Mouse (Mus musculus) ES-CJ7 (cell line): ENCODE data around the gene Pakap.

Source experiments
- DNase-seq: peaks from one replicate; pipeline ENCODE4 v3.0.0; 2011; ENCODE audit warnings: low read depth, low spot score

Pakap gene

DNA sequence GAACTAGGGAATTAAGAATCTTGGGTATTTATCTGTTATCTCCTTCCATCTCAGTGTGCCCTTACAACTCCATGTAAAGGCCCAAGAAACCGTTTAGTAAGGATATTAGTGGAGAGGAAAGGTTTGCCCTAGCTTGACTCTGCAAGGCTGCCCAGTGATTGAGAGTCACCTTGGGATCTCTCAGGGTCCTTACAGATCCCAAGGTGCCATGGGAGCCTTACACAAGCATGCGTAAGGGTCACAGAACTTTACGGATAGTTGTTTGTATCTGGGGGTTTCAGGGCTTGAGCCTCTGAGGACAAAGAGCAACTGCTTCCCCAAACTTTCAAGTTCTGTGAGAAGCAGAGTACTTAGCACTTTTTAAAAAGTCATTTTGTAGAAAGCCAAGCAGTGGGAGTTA lies 6.2 kb downstream of the Pakap start:
- DNase-seq = no peak

DNA sequence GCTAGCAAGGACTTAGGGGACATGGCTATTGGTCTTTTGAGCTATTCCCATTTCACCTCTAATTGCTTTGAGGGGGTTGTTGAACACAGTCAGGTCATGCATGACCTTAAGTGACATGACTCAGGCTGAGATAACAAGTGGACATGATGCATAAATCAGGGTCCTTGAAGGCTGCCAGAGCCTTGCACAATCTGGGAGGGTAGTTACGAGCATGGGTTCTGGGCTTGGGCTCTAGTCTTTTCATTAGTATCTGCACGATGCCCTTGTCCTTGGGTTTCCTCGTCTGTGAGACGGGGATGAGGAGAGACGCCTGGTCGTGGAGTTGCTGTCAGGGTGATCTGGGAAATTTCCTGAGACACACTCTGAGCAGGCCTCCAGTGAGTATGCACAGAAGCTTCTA lies 6.7 kb downstream of the Pakap start:
- no peak for DNase-seq

DNA sequence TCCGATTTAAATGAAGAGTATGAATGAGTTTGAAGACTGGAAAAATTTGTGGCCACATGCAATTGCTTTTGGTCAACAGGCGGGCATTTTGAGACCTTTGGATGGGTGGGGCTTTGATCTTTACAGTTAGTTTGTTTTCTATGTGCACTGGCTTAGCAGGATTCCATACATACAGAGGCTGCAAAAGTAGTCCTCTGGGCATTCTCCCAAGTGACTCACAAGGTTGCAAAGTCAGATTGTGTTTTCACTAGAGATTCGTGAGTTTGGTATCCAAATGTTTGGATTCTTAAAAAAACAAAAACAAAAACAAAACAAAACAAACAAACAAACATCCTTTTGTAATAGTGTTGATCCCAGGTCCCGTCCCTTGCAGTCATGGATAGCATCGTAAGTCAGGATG lies 7.7 kb downstream of the Pakap start:
- no peak for DNase-seq

DNA sequence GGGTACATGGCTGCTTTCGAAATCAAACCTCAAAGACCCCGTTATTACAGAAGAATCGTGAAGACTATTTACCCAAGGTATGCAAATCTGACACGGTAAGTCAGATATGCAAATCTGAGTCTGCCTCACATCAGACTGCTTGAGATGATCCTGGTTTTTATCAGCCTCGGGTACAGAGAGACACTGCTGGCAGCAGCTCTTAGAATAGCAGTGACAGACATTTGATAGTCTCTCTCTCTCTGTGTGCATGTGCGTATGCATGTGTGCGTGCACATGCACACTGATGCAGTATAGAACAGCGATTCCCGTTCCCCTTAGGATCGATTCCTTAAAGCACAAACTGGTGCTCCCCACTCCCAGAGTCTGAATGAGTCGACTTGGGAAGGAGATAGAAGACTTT lies 8.1 kb downstream of the Pakap start:
- DNase-seq = no peak

DNA sequence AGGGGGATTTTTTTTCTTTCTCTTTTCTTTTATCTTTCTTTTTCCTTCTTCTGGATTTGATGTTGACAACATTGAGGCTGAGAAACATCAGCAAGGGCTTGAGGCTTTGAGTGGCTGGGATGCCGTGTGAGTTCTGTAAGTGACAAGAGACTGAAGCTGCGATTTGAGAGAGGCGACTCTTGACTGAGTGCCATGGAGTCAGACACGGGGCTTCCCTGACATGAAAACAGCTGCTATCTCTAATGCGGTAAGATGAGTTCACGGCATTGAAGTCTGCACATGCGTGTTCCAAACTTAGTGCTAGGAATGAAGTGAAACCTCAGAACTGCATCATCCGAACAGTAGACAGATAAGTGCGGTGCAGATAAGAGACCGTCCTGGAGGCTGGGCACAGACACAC lies 11.7 kb downstream of the Pakap start:
- DNase-seq = no peak

DNA sequence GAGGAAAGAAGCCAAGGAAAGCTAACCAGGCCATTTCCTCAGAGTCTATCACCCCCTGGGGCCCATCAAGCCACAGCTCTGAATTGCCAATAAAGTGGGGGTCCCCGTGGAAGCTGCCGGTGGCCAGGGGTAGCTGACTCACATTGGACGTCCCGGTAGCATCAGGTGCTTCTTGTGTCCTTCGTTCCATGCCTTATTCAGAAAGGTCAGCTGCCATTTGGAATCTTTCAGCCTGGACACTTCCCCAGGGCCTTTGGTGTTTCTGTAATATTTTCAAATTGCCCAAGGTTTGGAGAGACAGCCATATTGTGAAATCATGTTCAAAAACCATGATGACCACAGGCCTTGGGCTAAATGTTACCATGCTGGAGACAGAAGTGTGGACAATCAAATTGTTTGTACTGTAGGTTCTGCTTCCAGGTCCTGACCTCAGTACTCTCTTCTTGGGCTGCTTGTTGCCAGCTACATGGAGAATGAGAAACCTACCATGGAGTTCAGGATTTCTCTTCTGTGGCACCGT lies 17.4 kb downstream of the Pakap start:
- DNase-seq = no peak

DNA sequence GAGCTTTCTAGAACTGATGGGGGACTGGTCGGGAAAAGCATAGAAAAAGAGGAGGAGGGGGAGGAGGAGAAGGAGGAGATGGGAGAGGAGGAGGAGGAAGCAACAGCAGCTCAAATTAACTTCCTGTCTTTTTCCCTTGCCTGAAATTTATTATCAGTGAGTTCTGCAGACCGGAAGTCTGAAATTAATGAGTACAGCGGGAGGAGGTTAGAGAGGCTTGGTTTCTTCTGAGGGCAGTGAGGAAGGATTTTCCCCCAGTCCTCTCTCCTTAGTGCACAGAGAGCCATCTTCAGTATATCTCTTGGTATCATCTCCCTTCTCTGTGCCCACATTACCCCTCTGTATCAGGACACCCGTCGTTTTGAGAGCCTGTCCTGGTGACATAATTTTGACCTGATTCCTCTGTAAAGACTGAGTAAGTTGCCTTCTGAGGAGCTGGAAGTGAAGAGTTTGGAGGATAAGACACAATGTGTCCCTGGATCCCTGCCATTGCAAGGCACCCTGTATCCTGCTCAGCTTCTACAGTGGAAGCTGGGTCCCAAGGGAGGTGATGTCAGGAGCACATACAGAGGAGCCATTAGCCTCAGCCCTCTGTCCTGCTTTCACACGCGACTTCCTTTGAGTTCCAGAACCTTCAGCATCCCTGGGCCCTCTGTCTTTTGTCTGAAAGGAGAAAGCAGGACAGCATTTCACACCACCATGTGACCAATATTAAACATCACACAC lies 19.1 kb downstream of the Pakap start:
- no peak for DNase-seq

DNA sequence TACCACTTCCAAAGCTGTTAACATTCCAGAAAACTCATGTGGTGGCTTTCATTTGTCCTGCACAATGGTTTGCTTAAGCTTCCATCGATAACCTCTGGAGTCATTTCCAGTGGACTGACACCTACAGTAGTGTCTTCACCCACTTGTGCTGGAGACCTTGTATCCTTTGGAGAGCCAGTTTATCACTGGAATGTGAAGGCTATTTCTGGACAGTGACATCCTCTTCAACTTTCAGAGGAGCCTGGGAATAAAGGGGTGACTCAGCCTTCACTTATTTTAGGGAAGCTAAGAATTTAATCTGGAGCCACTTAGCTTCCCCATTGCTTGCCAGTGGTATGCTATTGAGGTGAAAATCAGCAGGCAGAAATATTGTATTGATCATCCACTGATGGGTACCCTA lies 20.4 kb downstream of the Pakap start:
- no peak for DNase-seq

DNA sequence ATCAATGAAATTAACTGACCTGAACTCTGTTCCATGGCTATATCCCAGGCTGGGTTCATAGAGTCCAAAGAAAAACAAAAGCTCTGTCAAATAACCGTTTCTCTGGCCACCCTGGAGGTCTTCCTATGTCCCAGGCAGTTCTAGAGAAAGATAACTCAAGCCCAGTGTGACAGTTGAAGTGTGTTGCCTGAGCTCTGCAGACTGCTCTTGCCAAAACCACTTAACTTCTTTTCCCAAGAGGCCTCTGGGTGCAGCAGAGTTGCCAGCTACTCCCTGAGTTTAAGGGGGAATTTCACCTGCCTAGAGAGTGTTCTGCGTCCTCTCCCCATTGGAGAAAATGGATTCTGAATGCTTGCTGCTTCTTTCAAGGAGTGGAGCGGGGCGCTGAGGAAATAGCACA lies 24.8 kb downstream of the Pakap start:
- DNase-seq = no peak

DNA sequence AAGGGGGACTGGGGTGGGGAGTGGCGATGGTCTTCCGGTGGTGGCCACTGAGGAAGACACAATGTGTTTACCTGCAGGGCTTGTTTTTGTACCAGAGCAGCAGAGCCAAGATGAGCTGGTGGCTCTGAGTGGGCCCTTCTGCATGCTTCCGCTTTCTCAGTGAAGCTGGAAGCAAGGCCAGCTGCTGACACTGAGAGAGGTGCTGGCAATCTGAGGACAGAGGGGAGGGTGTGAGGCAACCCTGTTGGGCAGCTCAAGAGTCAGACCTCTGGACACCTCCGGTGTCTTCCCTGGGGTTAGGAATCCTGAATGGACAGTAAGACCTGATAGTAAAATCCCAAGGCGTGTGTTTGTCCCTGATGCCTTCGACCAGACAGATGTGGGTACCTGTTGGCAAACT lies 32.0 kb downstream of the Pakap start:
- no peak for DNase-seq

DNA sequence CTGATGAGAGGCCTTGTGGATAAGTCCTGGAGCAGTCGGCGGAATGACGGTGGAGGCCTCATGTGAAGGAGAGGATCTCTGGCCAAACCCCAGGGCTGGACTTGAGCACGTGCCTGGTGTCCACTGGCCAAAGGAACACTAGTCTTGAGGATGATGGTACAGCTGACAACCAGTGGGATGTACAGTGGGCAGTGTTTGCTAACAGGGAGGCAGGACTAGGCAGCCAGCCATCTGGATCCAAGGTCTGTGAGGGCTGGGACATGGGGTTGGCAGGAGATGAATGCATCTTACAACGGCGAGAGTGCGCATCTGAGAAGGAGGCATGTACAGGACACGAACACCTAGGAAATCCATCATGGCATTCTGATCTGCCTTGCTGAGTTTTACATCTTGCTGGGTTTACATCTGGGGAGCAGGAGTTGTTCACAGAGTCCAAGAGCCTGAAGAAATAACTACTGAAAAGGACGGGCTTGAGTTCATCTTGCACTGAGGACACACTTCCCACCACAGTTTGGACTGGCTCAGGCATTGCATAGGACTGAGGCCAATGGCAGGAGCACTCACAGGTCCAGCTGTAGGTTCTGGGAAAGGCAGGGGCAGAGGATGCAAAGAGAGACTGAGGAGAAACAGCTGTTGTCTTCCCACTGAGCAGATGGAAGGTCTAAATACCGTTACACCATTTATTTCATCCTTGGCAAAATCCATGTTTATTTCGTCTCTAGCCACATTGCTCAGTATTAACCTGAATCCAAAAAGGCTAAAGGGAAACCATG lies 32.9 kb downstream of the Pakap start:
- DNase-seq = no peak

DNA sequence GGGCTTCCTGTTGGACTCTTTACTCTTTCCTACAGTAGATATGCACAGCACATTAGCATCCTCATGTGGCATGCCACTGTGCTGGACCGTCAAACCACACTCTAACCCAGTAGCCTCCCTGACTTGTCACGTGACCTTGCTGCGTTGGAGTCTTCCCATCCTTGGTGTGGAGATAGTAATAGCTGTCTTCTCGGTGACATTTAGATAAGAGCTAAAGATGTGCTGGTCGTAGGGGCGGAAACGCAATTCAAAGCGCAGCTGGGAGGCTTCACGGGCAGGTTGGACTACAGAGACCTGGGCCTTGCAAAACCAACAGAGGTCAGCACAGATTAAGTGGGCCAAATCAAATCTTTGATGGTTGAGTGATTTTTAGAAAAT lies 33.5 kb downstream of the Pakap start:
- DNase-seq = no peak

DNA sequence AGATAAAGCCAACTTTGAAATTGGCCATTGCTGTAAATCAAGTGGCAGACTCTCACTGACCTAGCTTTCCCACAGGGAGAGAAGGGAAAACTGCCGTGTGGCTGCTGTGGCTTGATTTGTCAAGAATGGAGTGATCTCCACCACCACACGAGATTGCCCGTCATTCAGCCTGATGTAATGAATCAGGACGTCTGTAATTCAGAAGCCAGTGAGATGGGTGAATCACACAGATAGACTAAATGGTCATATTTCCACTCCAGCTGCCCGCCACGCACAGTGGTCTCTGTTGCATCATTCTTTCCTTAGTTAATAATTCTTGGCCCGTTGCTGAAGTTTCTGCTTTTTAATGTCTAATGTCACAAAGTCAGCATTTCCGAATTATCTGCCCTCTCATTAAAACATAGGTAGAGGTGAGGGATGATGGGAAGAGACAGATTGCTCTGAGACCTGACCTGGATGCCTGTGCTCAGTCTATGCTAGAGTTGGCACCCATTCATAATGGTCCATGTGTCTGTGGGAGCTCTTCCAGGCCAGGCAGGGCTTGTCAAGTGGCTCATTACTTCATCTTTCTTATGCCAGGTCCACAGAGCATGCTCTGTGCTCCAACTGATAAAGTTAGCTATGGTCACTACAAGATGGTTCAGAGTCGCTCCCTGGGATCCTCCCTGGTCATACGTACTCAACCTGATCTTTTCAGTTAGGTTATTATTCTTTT lies 34.1 kb downstream of the Pakap start:
- DNase-seq = no peak

DNA sequence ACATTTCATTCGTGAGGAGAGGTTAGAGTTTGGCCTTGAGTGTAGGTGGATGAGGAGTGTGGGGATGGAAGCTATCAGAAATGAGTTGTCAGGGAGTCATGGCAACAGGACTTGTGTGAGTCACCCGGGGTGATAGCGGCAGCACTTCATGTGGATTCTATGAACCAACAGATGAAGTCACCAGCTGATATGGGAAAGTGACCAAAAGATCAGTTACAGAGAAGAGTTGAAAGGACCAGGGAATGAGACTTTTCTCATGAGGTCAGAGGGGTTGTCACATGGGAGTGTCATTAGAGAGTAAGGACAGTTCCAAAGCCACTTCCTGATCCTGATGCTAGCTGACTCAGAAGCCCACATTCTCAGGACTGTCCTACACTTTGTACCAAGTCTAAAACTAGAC lies 38.3 kb downstream of the Pakap start:
- no peak for DNase-seq

DNA sequence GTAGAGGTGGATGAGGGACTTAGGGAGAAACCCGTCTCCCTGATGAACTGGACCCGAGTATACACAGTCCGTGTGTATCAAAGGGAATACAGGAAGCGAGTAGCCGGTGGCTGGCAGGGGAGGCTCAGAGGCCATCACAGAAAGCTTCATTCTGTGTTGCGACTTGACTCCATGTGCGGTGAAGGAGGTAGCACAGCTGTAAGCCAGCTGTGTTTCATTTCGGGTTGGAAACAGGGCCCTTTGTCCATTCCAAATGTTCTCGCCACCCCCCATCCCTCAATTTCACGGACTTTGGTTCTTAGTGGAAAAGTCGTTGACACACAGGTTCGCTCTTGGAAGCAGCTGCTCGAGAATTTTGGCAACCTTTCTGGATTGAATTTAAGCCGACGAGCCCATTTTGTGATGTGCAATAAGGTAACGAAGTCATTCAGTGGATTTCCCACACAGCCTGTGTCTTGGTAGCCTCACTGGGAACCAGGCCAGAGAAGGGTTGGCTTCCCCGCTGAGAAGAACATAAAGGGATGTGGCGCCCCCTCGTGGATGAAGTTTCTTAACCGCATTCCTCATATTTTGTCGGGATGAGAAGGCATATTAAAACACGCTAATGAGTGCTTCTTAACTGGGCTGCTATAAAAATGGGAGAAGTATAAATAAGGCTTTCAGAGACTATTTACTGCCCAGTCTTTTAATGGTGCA lies 39.4 kb downstream of the Pakap start:
- peak; percentile 66 for DNase-seq

DNA sequence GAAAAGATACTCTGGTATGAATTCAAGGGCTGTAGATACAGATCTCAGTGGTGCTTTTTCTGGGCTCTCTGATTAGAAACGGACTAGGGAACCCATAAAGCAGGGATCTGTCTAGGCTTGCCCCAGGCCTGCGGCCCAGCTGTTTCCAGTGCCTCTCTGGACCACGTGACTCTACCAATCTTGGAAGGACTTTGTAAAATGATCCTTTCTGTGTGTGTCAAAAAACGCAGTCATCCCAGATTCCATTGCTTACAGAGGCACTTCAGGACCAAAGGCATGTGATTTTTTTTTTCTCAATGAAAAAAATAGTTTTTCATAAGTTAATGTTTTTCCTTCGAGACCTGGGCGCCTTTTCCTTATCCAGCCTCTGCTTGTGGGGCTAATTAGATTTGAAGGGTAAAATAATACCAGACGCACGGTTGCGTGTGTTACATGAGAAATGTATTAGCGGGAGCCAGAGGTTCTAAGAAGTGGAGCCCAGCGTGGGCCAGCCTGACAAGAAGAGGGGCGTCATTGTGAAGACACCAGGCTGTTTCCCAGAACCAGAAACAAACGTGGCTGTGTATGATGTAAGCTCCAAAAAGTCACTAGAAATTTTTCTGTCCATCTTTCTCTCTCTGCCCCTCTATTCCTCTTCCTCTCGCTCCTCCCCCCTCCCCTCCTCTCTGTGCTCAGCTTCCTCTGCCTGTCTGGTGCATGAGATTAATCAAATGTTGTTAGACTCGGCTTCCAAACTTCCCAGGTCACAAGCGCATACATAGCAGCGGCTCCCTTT lies 43.5 kb downstream of the Pakap start:
- no peak for DNase-seq

DNA sequence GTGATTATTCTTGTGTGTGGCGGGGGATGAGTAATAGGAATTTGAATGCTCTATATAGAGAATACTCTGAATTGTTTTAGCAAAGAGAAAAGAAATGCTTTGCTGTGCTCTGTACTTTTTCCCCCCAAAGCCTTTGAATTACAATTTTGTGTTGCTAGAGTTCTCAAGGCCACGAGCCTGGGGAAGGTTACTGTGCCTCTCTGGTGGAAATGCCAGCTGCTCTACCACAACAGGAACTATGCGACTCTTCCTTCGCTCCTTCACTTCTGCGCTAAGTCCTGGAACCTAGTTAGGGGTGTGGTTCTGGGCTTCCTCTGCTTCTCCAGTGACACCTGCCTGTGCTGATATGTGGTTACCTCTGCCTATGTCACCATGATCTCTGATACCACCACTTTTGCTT lies 44.7 kb downstream of the Pakap start:
- no peak for DNase-seq

DNA sequence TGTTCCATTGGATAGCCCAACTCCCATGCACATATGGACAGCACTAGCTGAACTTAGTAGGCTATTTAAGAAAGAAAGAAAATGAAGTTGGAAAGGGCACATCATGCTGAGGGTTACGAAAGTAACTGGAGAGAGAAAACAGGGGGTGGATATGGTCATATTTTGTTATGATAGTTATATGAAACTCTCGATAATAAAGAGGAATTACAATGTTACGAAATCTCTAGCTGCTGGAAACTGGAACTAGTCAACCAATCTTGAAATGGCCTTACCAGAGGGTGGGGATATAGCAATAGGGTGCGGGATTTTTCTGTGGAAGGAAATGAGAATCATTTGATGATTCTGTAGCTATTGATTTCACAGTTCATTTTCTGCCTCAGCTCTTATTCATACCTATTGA lies 46.7 kb downstream of the Pakap start:
- no peak for DNase-seq

DNA sequence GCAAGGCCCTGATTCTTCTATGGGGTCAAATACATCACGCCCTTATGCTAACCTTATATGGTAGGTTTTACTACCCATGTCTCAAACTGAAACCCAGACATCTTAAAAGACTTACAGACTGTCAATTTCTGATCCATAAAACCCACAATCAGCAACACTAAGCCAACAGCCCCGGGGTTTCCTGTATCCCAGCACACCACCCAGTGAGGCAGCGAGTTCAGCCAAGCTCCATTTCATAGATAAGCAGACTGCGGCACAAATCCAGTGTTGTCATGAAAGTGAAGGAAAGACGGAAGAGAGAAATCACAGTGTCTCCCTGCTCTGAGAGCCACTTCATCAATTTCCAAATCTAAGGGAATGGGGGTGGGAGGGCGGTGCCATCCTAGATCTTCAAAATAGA lies 50.8 kb downstream of the Pakap start:
- DNase-seq = no peak

DNA sequence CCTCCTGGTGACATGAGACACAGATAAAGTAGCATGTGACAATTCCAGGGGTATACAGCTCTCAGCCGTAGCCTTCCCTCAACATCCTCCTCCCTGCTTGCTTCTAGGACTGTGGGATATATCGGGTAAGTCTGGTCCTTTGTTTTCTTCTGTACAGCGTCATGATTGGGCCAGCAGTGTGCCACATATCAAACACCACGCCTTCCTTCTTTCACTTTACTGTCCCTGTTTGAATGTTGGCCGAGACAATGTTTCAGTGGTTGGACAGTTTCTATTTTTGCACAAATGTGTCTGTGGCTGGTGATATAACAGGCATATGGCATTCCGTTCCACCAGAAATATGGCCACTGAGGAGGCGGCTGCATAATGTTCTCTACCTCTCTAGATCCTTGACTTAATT lies 54.8 kb downstream of the Pakap start:
- DNase-seq = no peak

DNA sequence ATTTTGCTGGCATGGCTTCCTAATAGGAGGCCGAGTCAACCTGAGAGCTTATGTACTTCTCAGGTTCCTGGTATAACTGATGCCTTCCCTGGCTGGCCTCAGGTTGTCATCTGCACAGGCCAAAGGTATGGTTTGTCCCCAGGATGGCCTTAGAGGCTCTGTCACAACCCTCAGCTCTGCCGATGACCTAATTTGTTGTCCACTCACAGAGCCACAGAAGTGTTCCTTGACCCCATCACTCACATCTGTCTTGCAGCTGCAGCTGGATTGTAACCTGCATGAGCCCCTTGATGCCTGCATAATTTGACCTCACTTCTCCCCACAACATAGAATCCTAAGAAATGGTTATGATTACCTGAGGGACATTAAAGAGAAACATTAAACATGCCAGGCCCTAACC lies 56.8 kb downstream of the Pakap start:
- no peak for DNase-seq
